Mouse (Mus musculus): ENCODE results near the gene Safb. TPM values are rescaled to one million over a fixed set of nuclear protein-coding genes. Genes with fewer than 3 reads are reported as not detected.

Safb gene
- polyA plus RNA-seq, 1 experiment from 2014 or later = 160 TPM

DNA sequence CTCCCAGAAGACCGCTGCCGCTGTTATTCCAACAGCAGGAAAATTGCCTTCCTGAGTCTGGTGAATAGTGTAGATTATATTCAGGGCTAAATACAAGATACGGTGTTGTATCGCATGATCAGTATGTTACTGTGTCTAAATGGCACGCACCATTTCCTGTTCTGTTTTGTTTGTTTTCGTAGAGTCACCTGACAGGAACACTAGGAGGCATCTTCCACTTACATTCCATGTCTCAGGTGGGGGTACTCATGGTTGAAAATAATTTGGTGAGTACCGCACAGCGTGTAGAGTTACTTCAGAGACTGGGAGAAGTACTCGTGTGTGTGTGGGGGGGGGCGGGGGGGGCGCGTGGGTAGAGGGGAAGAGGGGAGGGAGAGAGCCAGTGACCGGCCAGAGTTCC is 62.9 kb downstream of the Safb start:
- no peaks in the 10 kb centered on the region for H3K9me3 ChIP-seq
- no peaks in the 10 kb centered on the region for H3K4me1 ChIP-seq
- WGBS = 75% methylated on average over 12 of the region's 13 CpGs
- H3K4me3 ChIP-seq = no peak overlapping the region
- H3K27ac ChIP-seq = no peak overlapping the region
- H3K36me3 ChIP-seq (replicated peaks) = no peaks in the 10 kb centered on the region
- no peaks in the 10 kb centered on the region for H3K27me3 ChIP-seq (ENCODE audit: poor library complexity, severe bottlenecking)
- no peak for DNase-seq (ENCODE audit: extremely low spot score, low spot score)

DNA sequence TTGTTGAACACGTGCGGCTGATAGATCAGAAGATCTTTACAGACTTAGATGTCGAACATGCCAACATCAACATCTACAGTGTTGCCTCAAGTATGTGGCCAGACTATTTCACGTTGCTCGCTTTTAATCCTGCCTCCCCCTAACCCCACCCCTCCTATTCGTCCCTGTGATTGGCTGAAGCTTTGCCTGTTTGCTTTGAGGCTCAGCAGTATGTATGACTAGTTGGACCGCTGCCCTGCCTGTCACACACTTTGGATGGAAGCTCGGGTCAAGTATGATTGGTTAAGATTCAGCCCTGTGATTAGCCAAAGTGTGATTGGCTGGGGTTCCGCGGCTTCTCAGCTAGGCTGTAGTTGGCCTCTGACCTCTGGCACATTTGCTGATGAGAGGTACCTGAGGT is 67.2 kb downstream of the Safb start:
- 44% methylated on average over 10 of the region's 10 CpGs for WGBS
- Histone ChIP-seq H3K4me1 (0 out of 2 replicates have a peak, but pooled peaks cover 3% of the 10 kb centered on the region), H3K27me3 (ENCODE audit: poor library complexity, severe bottlenecking) (no peaks in the 10 kb centered on the region), H3K4me3 (no peak overlapping the region), H3K9me3 (no peaks in the 10 kb centered on the region), H3K27ac (no peak overlapping the region), H3K36me3 (replicated peaks) (no peaks in the 10 kb centered on the region)
- no peak for DNase-seq (ENCODE audit: extremely low spot score, low spot score)

DNA sequence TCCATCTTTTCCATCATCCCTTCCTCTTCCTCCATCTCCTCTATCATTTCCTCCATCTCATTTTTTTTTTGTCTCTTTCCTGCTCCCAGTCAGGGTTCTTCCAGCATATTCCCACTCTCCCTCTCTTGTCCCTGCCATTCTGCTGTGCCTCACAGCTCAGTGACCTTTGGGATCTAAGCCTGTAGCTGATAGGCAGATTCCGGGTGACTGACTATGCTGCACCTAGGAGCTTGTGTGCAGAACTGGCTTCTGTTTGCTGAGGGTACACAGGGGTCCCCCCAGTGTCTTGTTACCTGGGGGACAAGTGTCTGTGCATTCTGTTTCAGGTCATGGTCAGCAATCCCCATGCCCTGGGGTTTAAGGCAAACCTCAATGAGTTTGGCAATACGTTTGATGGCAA is 70.1 kb downstream of the Safb start:
- H3K27ac ChIP-seq = no peak overlapping the region
- WGBS = 78% methylated on average over 2 of the region's 2 CpGs
- H3K9me3 ChIP-seq = no peaks in the 10 kb centered on the region
- 0 out of 2 replicates have a peak, but pooled peaks cover 4% of the 10 kb centered on the region for H3K4me1 ChIP-seq
- H3K36me3 ChIP-seq (replicated peaks) = no peaks in the 10 kb centered on the region
- H3K4me3 ChIP-seq = no peak overlapping the region
- DNase-seq (ENCODE audit: extremely low spot score, low spot score) = no peak
- H3K27me3 ChIP-seq (ENCODE audit: poor library complexity, severe bottlenecking) = no peaks in the 10 kb centered on the region

GRCm38 (mm10) chr17:56655311-56655710 is 70.7 kb downstream of the Safb start:
- DNase-seq (ENCODE audit: extremely low spot score, low spot score) = no peak
- Histone ChIP-seq H3K36me3 (replicated peaks) (no peaks in the 10 kb centered on the region), H3K9me3 (no peaks in the 10 kb centered on the region), H3K27ac (no peak overlapping the region), H3K4me3 (no peak overlapping the region), H3K27me3 (ENCODE audit: poor library complexity, severe bottlenecking) (no peaks in the 10 kb centered on the region), H3K4me1 (0 out of 2 replicates have a peak, but pooled peaks cover 5% of the 10 kb centered on the region)
- 91% methylated on average over 3 of the region's 3 CpGs for WGBS

Other genes starting within 250 kb of the Safb start
- 80.3 and 91.5 TPM in 2 replicates for gene Ptprs, start 108.3 kb upstream of the Safb start, polyA plus RNA-seq (2016; fragmentation: Nextera tagmentation; extraction: Ambion mirVana)
- not detected in 2 replicates for gene Znrf4, start 72.4 kb upstream of the Safb start, polyA plus RNA-seq (2016; fragmentation: Nextera tagmentation; extraction: Ambion mirVana)
- gene Gm20219, start 30.4 kb upstream of the Safb start, polyA plus RNA-seq (2016; fragmentation: Nextera tagmentation; extraction: Ambion mirVana) = 1.1 and 1.3 TPM in 2 replicates
- 84.0 and 85.7 TPM in 2 replicates for gene Safb2, start 240 bp upstream of the Safb start, polyA plus RNA-seq (2016; fragmentation: Nextera tagmentation; extraction: Ambion mirVana)
- 192 and 193 TPM in 2 replicates for gene 2410015M20Rik, start 24.9 kb downstream of the Safb start, polyA plus RNA-seq (2016; fragmentation: Nextera tagmentation; extraction: Ambion mirVana)
- 1,518 and 1,601 TPM in 2 replicates for gene Rpl36, start 28.6 kb downstream of the Safb start, polyA plus RNA-seq (2016; fragmentation: Nextera tagmentation; extraction: Ambion mirVana)
- gene Lonp1, start 42.1 kb downstream of the Safb start, polyA plus RNA-seq (2016; fragmentation: Nextera tagmentation; extraction: Ambion mirVana) = 61.8 and 62.3 TPM in 2 replicates
- 0.53 and 0.81 TPM in 2 replicates for gene Catsperd, start 43.3 kb downstream of the Safb start, polyA plus RNA-seq (2016; fragmentation: Nextera tagmentation; extraction: Ambion mirVana)
- gene Ranbp3, start 88.5 kb downstream of the Safb start, polyA plus RNA-seq (2016; fragmentation: Nextera tagmentation; extraction: Ambion mirVana) = 144 and 147 TPM in 2 replicates
- gene Ndufa11, start 132.9 kb downstream of the Safb start, polyA plus RNA-seq (2016; fragmentation: Nextera tagmentation; extraction: Ambion mirVana) = 366 and 374 TPM in 2 replicates
- gene Vmac, start 133.2 kb downstream of the Safb start, polyA plus RNA-seq (2016; fragmentation: Nextera tagmentation; extraction: Ambion mirVana) = 11.1 and 12.2 TPM in 2 replicates
- gene Nrtn, start 172.7 kb downstream of the Safb start, polyA plus RNA-seq (2016; fragmentation: Nextera tagmentation; extraction: Ambion mirVana) = 3.2 and 3.5 TPM in 2 replicates
- 46.0 and 46.2 TPM in 2 replicates for gene Dus3l, start 179.9 kb downstream of the Safb start, polyA plus RNA-seq (2016; fragmentation: Nextera tagmentation; extraction: Ambion mirVana)
- 1.8 and 1.9 TPM in 2 replicates for gene Prr22, start 185.4 kb downstream of the Safb start, polyA plus RNA-seq (2016; fragmentation: Nextera tagmentation; extraction: Ambion mirVana)
- 7.8 and 9.6 TPM in 2 replicates for gene Rfx2, start 246.2 kb downstream of the Safb start, polyA plus RNA-seq (2016; fragmentation: Nextera tagmentation; extraction: Ambion mirVana)

All from forebrain, embryonic 10.5 days (tissue).